Mouse (Mus musculus) right cerebral cortex, postnatal 14 days (tissue): ENCODE data around the gene Tspan12.
"Not testable (repeated sequence)": the region's sequence is repeated elsewhere in the genome, so short reads cannot be mapped to it uniquely, and the experiment has no call there.

Source experiments
- DNase-seq: peaks from one replicate; pipeline ENCODE4 v3.0.0; 2022

Tspan12 gene

GRCm38 (mm10) chr6:21852344-21852785 is at the start of gene Tspan12:
Gene Tspan12 (minus strand): TSS chr6:21852515.
- DNase-seq: no peak

DNA sequence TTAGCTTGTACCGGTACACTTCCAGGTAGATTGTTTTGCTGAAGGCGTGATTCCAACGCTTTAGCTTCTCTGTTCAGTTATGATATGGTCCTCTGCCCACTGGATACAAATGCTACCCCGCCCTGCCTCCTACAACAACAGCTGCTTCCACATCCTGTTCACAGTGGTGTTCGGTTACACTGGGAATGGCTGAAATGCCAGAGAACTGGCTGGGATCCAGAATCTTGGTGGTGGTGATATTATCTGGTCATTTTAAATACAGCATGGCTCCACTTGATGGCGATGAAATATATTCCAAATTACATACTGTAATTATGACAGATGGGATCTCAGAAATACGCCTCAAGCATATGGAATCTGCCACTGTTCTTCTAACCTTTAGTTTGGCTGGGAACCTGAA is 42.1 kb upstream of the Tspan12 start:
- DNase-seq: peak; percentile 4

GRCm38 (mm10) chr6:21889101-21889500 is 36.8 kb upstream of the Tspan12 start:
- no peak for DNase-seq

GRCm38 (mm10) chr6:21887971-21888370 is 35.7 kb upstream of the Tspan12 start:
- DNase-seq: not testable (repeated sequence)

DNA sequence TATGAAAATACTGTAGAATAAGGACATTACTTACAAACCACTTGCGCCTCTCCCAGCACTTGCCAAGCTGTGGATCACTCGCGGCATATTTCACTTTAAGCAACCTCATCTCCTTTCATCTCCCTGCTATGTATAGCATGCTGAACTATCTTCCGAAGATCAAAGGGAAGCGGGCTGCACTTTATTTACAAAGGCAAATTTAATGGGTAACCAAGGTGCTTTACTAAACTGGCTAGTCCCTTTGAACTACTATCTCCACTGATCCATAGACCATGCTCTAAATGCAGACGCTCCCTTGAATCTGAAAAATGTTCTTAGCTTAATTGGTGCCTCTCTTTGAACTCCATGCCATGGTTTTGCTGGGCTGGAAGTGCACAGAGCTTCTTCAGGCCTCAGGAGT is 27.2 kb upstream of the Tspan12 start:
- no peak for DNase-seq

- DNase-seq: no peak
These were observed 15.0 kb upstream of the Tspan12 start for GRCm38 (mm10) chr6:21867310-21867709.

GRCm38 (mm10) chr6:21864179-21864578 is 11.9 kb upstream of the Tspan12 start:
- no peak for DNase-seq

- DNase-seq: no peak
These were observed 11.2 kb upstream of the Tspan12 start for GRCm38 (mm10) chr6:21863561-21863960.

- DNase-seq: no peak
These were observed 9.0 kb upstream of the Tspan12 start for GRCm38 (mm10) chr6:21861316-21861715.

DNA sequence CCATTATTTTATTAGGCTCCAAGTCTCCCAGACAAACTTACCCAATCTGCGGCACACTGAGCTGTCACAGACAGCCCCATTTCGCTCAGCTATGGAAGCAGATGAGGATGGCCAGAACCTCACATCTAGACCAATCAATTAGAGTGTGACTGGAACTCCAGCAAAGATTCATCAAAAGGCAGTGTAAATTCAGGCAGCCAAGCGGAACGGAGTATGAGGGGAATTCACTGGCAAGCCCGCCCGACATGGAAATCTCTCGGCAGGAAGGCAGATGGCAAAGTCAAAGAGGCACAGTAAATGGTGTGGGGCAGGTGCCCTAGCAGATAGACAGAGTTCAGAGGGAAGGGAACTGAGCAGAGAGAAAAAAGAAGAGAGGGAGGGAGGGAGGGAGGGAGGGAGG is 5.5 kb upstream of the Tspan12 start:
- DNase-seq: no peak

DNA sequence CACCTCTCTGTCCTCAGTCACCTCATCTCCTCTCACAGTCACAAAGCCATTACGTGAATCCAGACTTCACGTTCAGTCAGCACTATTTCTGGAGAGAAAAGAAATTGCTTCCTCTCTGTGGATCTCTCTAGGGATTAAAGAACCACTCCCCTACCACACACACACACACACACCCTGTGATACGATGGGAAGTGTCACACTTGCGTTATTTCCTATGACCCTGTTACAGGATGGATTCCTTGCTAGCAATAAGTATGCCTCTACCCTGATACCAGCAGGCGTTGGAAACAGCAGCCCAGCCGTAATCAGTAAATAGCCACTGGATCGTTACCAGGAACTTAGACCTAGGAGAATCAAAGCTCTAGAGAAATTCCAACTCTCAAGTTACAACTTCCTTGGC is 3.6 kb upstream of the Tspan12 start:
- DNase-seq: no peak

GRCm38 (mm10) chr6:21853342-21853741 is 1.0 kb upstream of the Tspan12 start:
- no peak for DNase-seq

GRCm38 (mm10) chr6:21851596-21852343 is 545 bp downstream of the Tspan12 start:
- DNase-seq: peak; percentile 58

- DNase-seq: no peak
These were observed 1.0 kb downstream of the Tspan12 start for GRCm38 (mm10) chr6:21851346-21851595.

GRCm38 (mm10) chr6:21850526-21851345 is 1.6 kb downstream of the Tspan12 start:
- DNase-seq: no peak

- DNase-seq: no peak
These were observed 3.5 kb downstream of the Tspan12 start for GRCm38 (mm10) chr6:21848808-21849207.

DNA sequence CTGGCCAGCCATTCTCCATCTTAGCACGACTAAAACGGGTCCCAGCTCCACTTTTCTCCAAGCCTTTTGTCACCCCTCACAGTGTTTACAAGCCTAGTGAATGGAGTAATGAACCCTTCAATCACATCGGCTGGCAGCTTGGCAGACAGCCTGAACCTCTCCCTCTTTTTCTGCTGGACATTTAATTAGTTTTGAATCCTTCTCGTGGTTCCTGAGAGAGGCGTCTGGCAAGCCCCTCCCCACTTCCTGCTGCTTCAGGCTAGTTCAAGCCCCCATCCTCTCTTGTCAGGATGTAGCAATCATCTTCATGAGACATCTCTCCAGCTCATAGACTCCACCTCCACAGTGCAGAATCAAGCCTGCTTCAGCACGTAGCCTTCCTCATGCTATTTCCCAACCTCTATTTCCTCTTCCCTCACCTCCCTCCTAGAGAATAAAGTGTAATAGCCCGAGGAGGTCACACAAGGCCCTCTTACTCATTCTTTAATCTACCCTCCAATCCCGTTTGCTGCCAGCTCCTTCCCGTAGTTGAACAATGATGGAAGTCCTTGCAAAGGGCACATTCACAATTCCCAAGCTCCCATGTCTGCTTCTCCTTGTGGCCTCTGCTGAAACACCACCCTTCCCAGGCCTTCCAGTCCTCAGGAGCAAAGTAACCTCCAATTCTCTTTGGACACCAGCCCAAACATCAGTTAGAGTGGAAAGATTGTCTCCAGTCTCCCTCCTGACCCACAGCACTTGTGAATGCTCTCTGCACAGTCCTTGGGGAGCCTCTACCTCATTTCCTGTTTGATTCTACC is 12.1 kb downstream of the Tspan12 start:
- DNase-seq: no peak

GRCm38 (mm10) chr6:21839244-21839814 is 13.0 kb downstream of the Tspan12 start:
- no peak for DNase-seq

DNA sequence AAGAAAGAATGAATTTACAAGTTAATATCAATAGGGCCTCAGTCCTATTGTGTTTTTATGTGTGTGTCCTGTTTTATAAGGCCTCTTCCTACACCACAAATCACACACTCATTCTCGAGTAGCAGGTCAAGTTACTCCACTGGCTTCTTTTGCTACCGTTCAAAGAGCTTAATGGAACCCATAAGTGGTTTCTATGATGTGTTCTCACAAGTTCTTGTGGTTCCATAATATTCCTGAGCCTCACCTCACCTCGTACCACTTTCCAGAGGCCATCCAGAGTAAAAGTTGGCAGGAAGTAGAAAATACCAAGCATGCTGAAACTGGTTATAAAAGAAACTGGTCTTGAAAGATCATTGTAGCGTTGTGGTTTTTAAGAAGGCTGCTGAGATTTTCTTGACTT is 18.8 kb downstream of the Tspan12 start:
- no peak for DNase-seq

DNA sequence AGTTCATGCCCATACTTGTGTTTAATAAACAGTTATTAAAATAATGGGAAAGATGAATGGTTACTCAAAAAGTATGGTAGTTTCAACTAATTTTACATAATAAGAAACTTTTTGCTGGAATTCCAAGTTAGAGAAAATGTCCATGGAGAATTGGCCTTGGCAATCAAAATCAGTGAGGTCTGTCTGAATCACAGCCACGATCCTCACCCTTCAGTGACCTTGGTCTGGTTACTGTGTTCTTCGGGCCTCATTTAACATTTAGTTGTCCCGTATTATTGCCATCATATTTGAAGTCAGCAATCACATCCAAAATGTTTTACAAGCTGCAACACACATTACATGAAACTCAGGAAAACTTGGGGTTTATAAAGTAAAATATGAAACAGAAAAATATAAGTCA is 20.4 kb downstream of the Tspan12 start:
- DNase-seq: no peak

DNA sequence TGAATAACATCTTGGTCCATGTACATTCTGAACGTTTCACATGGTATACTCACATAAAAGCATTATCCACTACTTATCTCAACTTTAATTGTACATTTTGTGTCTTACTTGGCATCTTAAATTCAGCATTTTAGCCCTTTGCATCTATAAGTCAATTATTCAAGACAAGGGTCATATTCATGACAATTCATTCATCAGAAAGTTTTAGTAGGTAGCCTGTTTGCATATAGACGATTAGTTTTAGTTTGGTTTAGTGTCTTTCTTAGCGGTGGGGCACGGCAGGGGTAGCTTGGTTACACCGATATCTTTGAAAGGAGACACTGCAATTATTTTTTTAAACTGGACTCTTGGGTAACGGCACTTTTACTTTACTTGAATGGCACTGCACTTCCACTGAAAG is 21.4 kb downstream of the Tspan12 start:
- no peak for DNase-seq

GRCm38 (mm10) chr6:21829930-21830329 is 22.4 kb downstream of the Tspan12 start:
- no peak for DNase-seq

DNA sequence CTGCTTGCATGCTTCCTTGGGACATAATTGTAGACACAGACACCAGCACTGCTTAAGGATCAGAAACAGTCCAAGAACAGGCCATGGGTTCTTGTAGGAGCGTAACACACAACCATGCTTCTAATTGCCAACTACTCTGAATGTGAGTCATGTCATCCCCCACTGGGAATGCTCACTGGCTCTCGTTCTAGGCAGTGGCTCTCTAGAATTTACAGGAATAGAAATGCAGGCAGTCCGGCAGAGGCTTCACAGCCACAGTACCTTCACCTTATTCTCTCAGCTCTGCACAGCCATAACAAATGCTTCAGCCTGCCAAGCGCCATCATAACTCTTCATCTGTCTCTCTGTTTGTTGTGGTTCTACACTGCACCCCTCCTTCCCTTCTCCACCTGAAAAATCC is 23.9 kb downstream of the Tspan12 start:
- DNase-seq: no peak
